In the genomic region with DNA sequence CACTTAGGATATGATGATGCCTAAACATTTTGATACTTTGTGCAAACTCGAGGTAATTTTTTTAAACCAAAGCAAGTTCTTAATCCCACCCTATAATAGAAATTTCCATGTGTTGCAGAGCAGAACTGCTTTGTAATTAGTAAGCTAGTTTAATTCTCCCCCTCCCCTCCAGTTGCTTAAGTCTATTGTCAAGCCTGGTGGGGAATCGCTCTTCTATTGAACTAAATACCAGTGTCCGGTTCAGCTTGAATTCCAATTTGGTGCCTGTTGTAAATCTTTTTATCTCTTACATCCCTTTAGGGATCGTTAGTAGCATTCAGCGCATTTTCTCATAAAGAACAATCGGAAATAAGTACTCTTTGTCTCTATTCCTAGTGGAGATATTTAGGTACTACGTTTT, we compare ENCODE assay signal across 8 mouse cellular contexts. TPM values are rescaled to one million over a fixed set of nuclear protein-coding genes. Genes with fewer than 3 reads are reported as not detected.
A peak's percentile ranks its signal among the peaks of the same experiment; 100 is the strongest.
DNase-seq lines count a peak whose midpoint lies in the region; ATAC-seq and TF ChIP-seq lines count a peak whose summit lies in the region.

No protein-coding gene starts in this region.

- intact Hi-C loops in left cerebral cortex, postnatal 25 days (cut with DNase I) = loop anchor here (5.0 kb wide), 1 partner anchor 46 kb away; no protein-coding TSS in a partner anchor

- H3K4me3 ChIP-seq in kidney, postnatal 0 days (replicated peaks; ENCODE audit: low read depth, low read length) = 0 out of 2 replicates have a peak overlapping the region, but pooled peaks have one; percentile 85
- H3K4me3 ChIP-seq in embryonic facial prominence, embryonic 11.5 days (ENCODE audit: low read depth, low read length) = peak overlapping the region; percentile 77; the same call in 1 of the 2 replicates
- peak overlapping the region; percentile 92; the same call in 1 of the 2 replicates for H3K4me3 ChIP-seq in intestine, embryonic 16.5 days (ENCODE audit: low read length)
- H3K4me3 ChIP-seq in neural tube, embryonic 12.5 days = no peak overlapping the region

- no peak for ATAC-seq in kidney, postnatal 0 days (replicated peaks; ENCODE audit: low FRiP score, low read depth)
- no peak for ATAC-seq in embryonic facial prominence, embryonic 11.5 days (replicated peaks; ENCODE audit: insufficient number of reproducible peaks, low FRiP score, low TSS enrichment, low read depth)
- ATAC-seq in intestine, embryonic 16.5 days = no peak
- ATAC-seq in neural tube, embryonic 12.5 days (ENCODE audit: low FRiP score, low read depth) = no peak

- H3K4me1 ChIP-seq in kidney, postnatal 0 days (replicated peaks; ENCODE audit: insufficient read depth, low read length) = peaks cover 7% of the 10 kb centered on the region; the same call in 1 of the 2 replicates
- H3K4me1 ChIP-seq in embryonic facial prominence, embryonic 11.5 days (ENCODE audit: control insufficient read depth, insufficient read depth, low read length) = no peaks in the 10 kb centered on the region
- H3K4me1 ChIP-seq in intestine, embryonic 16.5 days (ENCODE audit: control insufficient read depth, insufficient read depth, low read length) = peaks cover 12% of the 10 kb centered on the region; the same call in 1 of the 2 replicates
- peaks cover 12% of the 10 kb centered on the region for H3K4me1 ChIP-seq in neural tube, embryonic 12.5 days

- H3K27ac ChIP-seq in kidney, postnatal 0 days = no peak overlapping the region
- no peak overlapping the region for H3K27ac ChIP-seq in embryonic facial prominence, embryonic 11.5 days (replicated peaks; ENCODE audit: low read depth, low read length)
- no peak overlapping the region for H3K27ac ChIP-seq in intestine, embryonic 16.5 days (ENCODE audit: low read length)
- H3K27ac ChIP-seq in neural tube, embryonic 12.5 days = no peak overlapping the region

- no peak overlapping the region for H3K9ac ChIP-seq in kidney, postnatal 0 days (ENCODE audit: low read depth, low read length)
- H3K9ac ChIP-seq in embryonic facial prominence, embryonic 11.5 days (replicated peaks; ENCODE audit: low read length) = no peak overlapping the region
- no peak overlapping the region for H3K9ac ChIP-seq in intestine, embryonic 16.5 days (ENCODE audit: low read depth, low read length)
- H3K9ac ChIP-seq in neural tube, embryonic 12.5 days = no peak overlapping the region

- H3K4me2 ChIP-seq in kidney, postnatal 0 days (ENCODE audit: low read length) = peak overlapping the region; percentile 86
- H3K4me2 ChIP-seq in embryonic facial prominence, embryonic 11.5 days (ENCODE audit: low read depth, low read length) = peak overlapping the region; percentile 71; the same call in 1 of the 2 replicates
- peak overlapping the region; percentile 68 for H3K4me2 ChIP-seq in intestine, embryonic 16.5 days (ENCODE audit: low read depth, low read length)
- H3K4me2 ChIP-seq in neural tube, embryonic 12.5 days (replicated peaks) = peak overlapping the region; percentile 90

- H3K9me3 ChIP-seq in kidney, postnatal 0 days (replicated peaks; ENCODE audit: low read length) = no peaks in the 10 kb centered on the region
- H3K9me3 ChIP-seq in embryonic facial prominence, embryonic 11.5 days (replicated peaks; ENCODE audit: control insufficient read depth, low read length) = no peaks in the 10 kb centered on the region
- H3K9me3 ChIP-seq in intestine, embryonic 16.5 days (ENCODE audit: control insufficient read depth, low read length) = no peaks in the 10 kb centered on the region
- no peaks in the 10 kb centered on the region for H3K9me3 ChIP-seq in neural tube, embryonic 12.5 days

- TF ChIP-seq CTCF in kidney, postnatal 0 days (IDR thresholded peaks at IDR 0.05; ENCODE audit: low read depth) = 0 out of 2 replicates have a peak, but pooled peaks have one; percentile 9

- no peaks in the 10 kb centered on the region for H3K27me3 ChIP-seq in kidney, postnatal 0 days (ENCODE audit: insufficient read depth, low read length)
- H3K27me3 ChIP-seq in embryonic facial prominence, embryonic 11.5 days (ENCODE audit: control insufficient read depth, insufficient read depth, low read length) = no peaks in the 10 kb centered on the region
- H3K27me3 ChIP-seq in intestine, embryonic 16.5 days (replicated peaks; ENCODE audit: control insufficient read depth, insufficient read depth, low read length) = no peaks in the 10 kb centered on the region
- H3K27me3 ChIP-seq in neural tube, embryonic 12.5 days (replicated peaks) = no peaks in the 10 kb centered on the region

- WGBS in kidney, postnatal 0 days = 19% methylated on average over 7 of the region's 7 CpGs
- WGBS in embryonic facial prominence, embryonic 11.5 days = 31% methylated on average over 7 of the region's 7 CpGs
- WGBS in intestine, embryonic 16.5 days = 32% methylated on average over 7 of the region's 7 CpGs
- 11% methylated on average over 7 of the region's 7 CpGs for WGBS in neural tube, embryonic 12.5 days

- peak; percentile 56 for DNase-seq in kidney, postnatal 0 days (ENCODE audit: low spot score)
- DNase-seq in kidney, adult 8-10 months = no peak
- DNase-seq in embryonic facial prominence, embryonic 11.5 days (ENCODE audit: low spot score) = peak; percentile 13
- no peak for DNase-seq in left cerebral cortex, postnatal 25 days (ENCODE audit: low spot score in 2 of 2)
- DNase-seq in cerebellum, postnatal 10 days = no peak
- no peak for DNase-seq in layer of hippocampus, adult 8-10 months (ENCODE audit: low spot score in 2 of 2)

- H3K36me3 ChIP-seq in kidney, postnatal 0 days (ENCODE audit: insufficient read depth, low read length) = no peaks in the 10 kb centered on the region
- no peaks in the 10 kb centered on the region for H3K36me3 ChIP-seq in embryonic facial prominence, embryonic 11.5 days (replicated peaks; ENCODE audit: control insufficient read depth, insufficient read depth, low read depth, low read length)
- H3K36me3 ChIP-seq in intestine, embryonic 16.5 days (ENCODE audit: control insufficient read depth, insufficient read depth, low read length) = no peaks in the 10 kb centered on the region
- H3K36me3 ChIP-seq in neural tube, embryonic 12.5 days = 0 out of 2 replicates have a peak, but pooled peaks cover 2% of the 10 kb centered on the region

RNA-seq across cellular contexts. Expression of a gene that starts 1.9 kb away (rescaled TPM):
- polyA plus RNA-seq in kidney, postnatal 0 days (2015; fragmentation: Nextera tagmentation; extraction: Ambion mirVana) = 49.8 and 55.1 TPM in 2 replicates
- 144 and 151 TPM in 2 replicates for polyA plus RNA-seq in embryonic facial prominence, embryonic 11.5 days (2014; fragmentation: Nextera tagmentation; extraction: Ambion mirVana)
- 63.5 and 67.7 TPM in 2 replicates for polyA plus RNA-seq in intestine, embryonic 16.5 days (2015; fragmentation: Nextera tagmentation; extraction: Ambion mirVana)
- polyA plus RNA-seq in neural tube, embryonic 12.5 days (2016; fragmentation: Nextera tagmentation; extraction: Ambion mirVana) = 83.3 and 88.4 TPM in 2 replicates
- total RNA-seq in left cerebral cortex, postnatal 25 days (2021) = 100 to 1,000 TPM; 103 to 111 TPM
- total RNA-seq in layer of hippocampus, adult 8-10 months (2022) = 100 to 1,000 TPM; 105 to 112 (median 107) TPM

Comparison
In these comparisons a context has a peak if more than half of its experiments do, and no peak if none do; other contexts are left out.
1. DNase-seq: peak in kidney, postnatal 0 days (single experiment) and embryonic facial prominence, embryonic 11.5 days (single experiment); none in kidney, adult 8-10 months (0 of 2), left cerebral cortex, postnatal 25 days (0 of 2), cerebellum, postnatal 10 days (0 of 2) and layer of hippocampus, adult 8-10 months (0 of 2).
2. Peak in every context shown above with its lines, with median percentiles within 50 percentile points of each other: H3K4me2 ChIP-seq.